Mouse (Mus musculus) cerebellum, adult 2 months (tissue): Measurements from ENCODE around the gene Cep97. TPM values are rescaled to one million over a fixed set of nuclear protein-coding genes. Genes with fewer than 3 reads are reported as not detected.
"Not testable (repeated sequence)": the region's sequence is repeated elsewhere in the genome, so short reads cannot be mapped to it uniquely, and the experiment has no call there.

Source experiments
- DNase-seq, 2 experiments: peaks; one replicate each; pipeline ENCODE4 v3.0.0; 2021
- H3K27ac ChIP-seq: fragments of 200-500 bp; 2 replicates; pipeline ENCODE4 v1.5.1; 2012; ENCODE audit warnings: low read length, control low read depth, inconsistent platforms; ENCODE audit not compliant: insufficient read depth
- H3K27me3 ChIP-seq: fragments of 200-500 bp; 2 replicates; pipeline ENCODE4 v1.6.1; 2012; ENCODE audit warnings: inconsistent platforms, mild to moderate bottlenecking, low read length, moderate library complexity; ENCODE audit not compliant: control insufficient read depth, insufficient read depth
- H3K4me1 ChIP-seq: fragments of 200-500 bp; 2 replicates; pipeline ENCODE4 v1.6.1; 2011; ENCODE audit warnings: low read length; ENCODE audit not compliant: control insufficient read depth, insufficient read depth
- H3K4me3 ChIP-seq: fragments of 200-500 bp; replicated peaks from 2 replicates; pipeline ENCODE3; 2011; ENCODE audit warnings: mild to moderate bottlenecking, low read depth, low read length, control low read depth; ENCODE audit not compliant: insufficient read depth
- CTCF ChIP-seq: fragments of 200-500 bp; IDR thresholded peaks from 2 replicates; pipeline ENCODE4 v1.5.1; 2011; ENCODE audit warnings: low read depth, mild to moderate bottlenecking, control low read depth, low read length, moderate library complexity, borderline replicate concordance; ENCODE audit not compliant: insufficient read depth
- POLR2A ChIP-seq: fragments of 200-500 bp; IDR thresholded peaks from 2 replicates; pipeline ENCODE4 v1.6.1; 2011; ENCODE audit warnings: low read length, control low read depth, borderline replicate concordance; ENCODE audit not compliant: insufficient read depth
- WGBS: fragments of 180-500 bp; shearing (Covaris S2); methylation state at CpG from one replicate; pipeline ENCODE4 v1.1.7; 2018; 5-methylcytosine and 5-hydroxymethylcytosine counted together
- polyA plus RNA-seq: library from polyadenylated mRNA; depleted of rRNA; stranded (reverse); fragments of >200 nt; gene quantifications from 2 replicates; pipeline ENCODE4 v1.2.3, GENCODE M21; 2012

The Cep97 gene
- polyA plus RNA-seq, 1 experiment, result 11.5 TPM

GRCm38 (mm10) chr16:55950946-55951678 lies 16.5 kb upstream of the Cep97 start:
- H3K27me3 ChIP-seq, result no peaks in the 10 kb centered on the region
- no peak overlapping the region for H3K27ac ChIP-seq
- WGBS, result 35% methylated on average over 19 of the region's 19 CpGs
- TF ChIP-seq CTCF (peak; percentile 67), POLR2A (no peak)
- H3K4me3 ChIP-seq, result no peak overlapping the region
- no peaks in the 10 kb centered on the region for H3K4me1 ChIP-seq
- peak; percentile 55 to 67 for DNase-seq

DNA sequence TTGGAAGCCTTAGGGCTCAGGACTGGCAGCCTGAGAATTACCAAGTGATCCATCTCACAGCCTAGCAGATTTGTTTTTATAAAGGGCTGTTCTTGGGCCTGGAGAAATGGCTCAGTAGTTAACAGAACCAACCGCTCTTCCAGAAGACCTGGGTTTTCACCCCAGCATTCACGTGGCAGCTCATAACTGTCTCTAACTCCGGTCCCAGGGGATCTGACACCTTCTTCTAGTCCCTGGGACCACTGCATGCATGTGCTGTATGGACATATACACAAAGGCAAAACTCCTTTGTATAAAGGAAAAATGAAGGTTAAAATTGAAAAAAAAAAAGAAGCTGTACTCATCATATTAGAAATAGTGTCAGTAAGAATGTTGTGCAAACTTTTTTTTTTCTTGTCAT lies 15.8 kb upstream of the Cep97 start:
- 60% methylated on average over 3 of the region's 3 CpGs for WGBS
- Histone ChIP-seq H3K4me1 (no peaks in the 10 kb centered on the region), H3K27me3 (no peaks in the 10 kb centered on the region), H3K27ac (no peak overlapping the region), H3K4me3 (no peak overlapping the region)
- TF ChIP-seq CTCF (no peak), POLR2A (no peak)
- no peak for DNase-seq

GRCm38 (mm10) chr16:55948963-55949362 lies 14.3 kb upstream of the Cep97 start:
- Histone ChIP-seq H3K27me3 (no peaks in the 10 kb centered on the region), H3K4me1 (no peaks in the 10 kb centered on the region), H3K27ac (no peak overlapping the region), H3K4me3 (no peak overlapping the region)
- 77% methylated on average over 7 of the region's 7 CpGs for WGBS
- no peak for DNase-seq
- TF ChIP-seq POLR2A (no peak), CTCF (no peak)

DNA sequence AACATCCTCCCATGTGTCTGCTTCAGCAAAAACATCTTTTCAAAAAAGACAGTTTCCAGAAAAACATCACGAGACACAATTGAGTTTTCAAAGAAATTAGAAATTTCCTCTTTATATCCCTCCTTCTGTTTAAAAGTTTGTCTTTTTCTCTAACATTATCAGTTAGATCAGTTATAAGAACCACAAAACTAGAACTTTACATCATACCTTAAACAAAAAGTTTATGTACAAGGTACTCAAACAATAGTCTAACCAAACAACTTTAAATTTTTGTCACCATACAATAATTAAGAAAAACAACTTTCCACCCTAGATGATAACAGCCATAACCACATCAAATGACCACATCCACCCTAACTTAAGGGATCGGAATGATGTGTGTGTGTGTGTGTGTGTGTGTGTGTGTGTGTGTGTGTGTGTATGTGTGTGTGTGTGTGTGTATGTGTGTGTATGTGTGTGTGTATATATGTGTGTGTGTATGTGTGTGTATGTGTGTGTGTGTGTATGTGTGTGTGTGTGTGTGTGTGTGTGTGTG lies 13.3 kb upstream of the Cep97 start:
- H3K27ac ChIP-seq, H3K4me3 ChIP-seq, H3K27me3 ChIP-seq, H3K4me1 ChIP-seq, DNase-seq: not testable (repeated sequence)
- 83% methylated on average over 2 of the region's 2 CpGs for WGBS

- no peak for TF ChIP-seq CTCF
- no peak for TF ChIP-seq POLR2A
- WGBS, result 54% methylated on average over 3 of the region's 3 CpGs
These were observed 12.6 kb upstream of the Cep97 start for GRCm38 (mm10) chr16:55947266-55947665.

DNA sequence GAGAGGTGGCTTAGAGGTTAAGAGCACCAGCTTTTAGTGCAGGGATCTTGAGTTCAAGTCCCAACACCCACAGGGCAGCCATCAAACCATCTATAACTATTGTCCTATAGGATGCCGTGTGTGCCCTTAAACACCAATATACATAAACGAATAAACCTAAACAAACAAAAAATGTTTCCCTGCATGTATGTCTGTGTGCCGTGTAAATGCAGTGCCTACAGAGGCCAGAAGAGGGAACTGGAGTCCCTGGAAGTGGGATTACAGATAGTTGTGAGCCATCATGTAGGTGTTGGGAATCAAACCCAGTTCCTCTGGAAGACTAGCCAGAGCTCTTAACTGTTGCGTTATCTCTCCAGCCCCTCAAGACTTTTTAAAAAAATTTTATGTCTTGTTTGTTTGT lies 6.1 kb upstream of the Cep97 start:
- H3K4me1 ChIP-seq, result no peaks in the 10 kb centered on the region
- H3K27ac ChIP-seq, result no peak overlapping the region
- WGBS, result 88% methylated on average over 4 of the region's 4 CpGs
- TF ChIP-seq CTCF (no peak), POLR2A (no peak)
- H3K27me3 ChIP-seq, result no peaks in the 10 kb centered on the region
- no peak overlapping the region for H3K4me3 ChIP-seq
- DNase-seq, result no peak

More at GRCm38 (mm10) chr16:55947266-55947665, 12.6 kb upstream of the Cep97 start:
- no peak for DNase-seq
- Histone ChIP-seq H3K27me3 (no peaks in the 10 kb centered on the region), H3K27ac (no peak overlapping the region), H3K4me3 (no peak overlapping the region), H3K4me1 (no peaks in the 10 kb centered on the region)

- no peak overlapping the region for H3K27ac ChIP-seq
- no peaks in the 10 kb centered on the region for H3K27me3 ChIP-seq
- H3K4me1 ChIP-seq, result no peaks in the 10 kb centered on the region
- WGBS, result 86% methylated on average over 6 of the region's 6 CpGs
- TF ChIP-seq POLR2A, result no peak
- no peak for TF ChIP-seq CTCF
- DNase-seq, result no peak
- no peak overlapping the region for H3K4me3 ChIP-seq
These were observed 5.0 kb upstream of the Cep97 start for GRCm38 (mm10) chr16:55939703-55940102.

DNA sequence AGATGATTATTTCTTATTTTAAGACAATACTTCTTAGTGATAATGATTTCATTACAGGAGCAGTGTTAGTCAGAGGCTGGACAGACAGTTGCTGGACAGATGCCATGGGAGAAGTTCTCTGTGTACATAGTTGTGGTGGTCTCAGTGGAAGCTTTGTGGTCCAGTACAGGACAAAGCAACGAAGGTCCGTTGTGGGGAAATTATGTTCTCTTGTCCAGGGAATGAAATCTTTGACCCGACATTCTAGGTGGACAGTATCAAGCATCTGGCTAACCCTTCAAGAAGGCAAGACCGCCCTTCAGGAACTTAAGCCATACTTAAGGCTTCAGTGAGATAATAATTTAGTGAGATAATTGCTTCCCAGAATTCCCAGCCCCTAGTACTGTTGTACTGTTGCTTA lies 4.1 kb upstream of the Cep97 start:
- WGBS, result 87% methylated on average over 4 of the region's 4 CpGs
- DNase-seq, result no peak
- Histone ChIP-seq H3K27me3 (no peaks in the 10 kb centered on the region), H3K4me3 (no peak overlapping the region), H3K27ac (no peak overlapping the region), H3K4me1 (no peaks in the 10 kb centered on the region)
- TF ChIP-seq POLR2A, result no peak
- no peak for TF ChIP-seq CTCF
